In genomic region chr11:21217419-21217818, GRCm38 (mm10) we compare ENCODE assay signal across 16 mouse cellular contexts. TPM values are rescaled to one million over a fixed set of nuclear protein-coding genes. Genes with fewer than 3 reads are reported as not detected.
A peak's percentile ranks its signal among the peaks of the same experiment; 100 is the strongest.
DNase-seq lines count a peak whose midpoint lies in the region; ATAC-seq and TF ChIP-seq lines count a peak whose summit lies in the region.
"Had no signal": no experiment of that assay in that cellular context is flagged by ENCODE, and none has a peak within 500 bp of the region (broad histone marks: within the 10 kb centered on the region; RNA-seq: fewer than 3 reads in every experiment).

No protein-coding gene starts in this region.

- no peak overlapping the region for H3K9ac ChIP-seq in limb, embryonic 15.5 days
- H3K9ac ChIP-seq: embryonic facial prominence, embryonic 15.5 days; midbrain, embryonic 15.5 days; neural tube, embryonic 15.5 days had no signal

- WGBS in limb, embryonic 15.5 days = 81% methylated on average over 3 of the region's 3 CpGs
- WGBS in limb, embryonic 10.5 days = 85% methylated on average over 3 of the region's 3 CpGs

- H3K4me1 ChIP-seq in limb, embryonic 15.5 days = no peaks in the 10 kb centered on the region
- H3K4me1 ChIP-seq in limb, embryonic 10.5 days = no peaks in the 10 kb centered on the region
- H3K4me1 ChIP-seq: embryonic facial prominence, embryonic 15.5 days; midbrain, embryonic 15.5 days; neural tube, embryonic 15.5 days had no signal

- peak; percentile 30; the same call in 1 of the 2 replicates for ATAC-seq in limb, embryonic 15.5 days (ENCODE audit: insufficient number of reproducible peaks, low FRiP score, low TSS enrichment, low read depth)
- ATAC-seq: forebrain, embryonic 16.5 days; hindbrain, embryonic 16.5 days; midbrain, embryonic 15.5 days had no signal

- DNase-seq in cerebellum, postnatal 25 days = peak; percentile 14 to 18
- DNase-seq in cerebellum, adult 11 months = no peak
- DNase-seq in limb, embryonic 10.5 days (ENCODE audit: low spot score) = no peak
- DNase-seq in spleen, adult 12 weeks (ENCODE audit: low spot score) = peak; percentile 30
- DNase-seq in spleen, adult 18-20 months = no peak
- DNase-seq in urinary bladder, postnatal 10 days (ENCODE audit: low spot score) = no peak
- no peak for DNase-seq in gastrocnemius, adult 2 months
- DNase-seq: cerebellum, adult 2 months; layer of hippocampus, postnatal 36 days; right cerebral cortex, postnatal 4 days had no signal

- no peak for TF ChIP-seq CTCF in gastrocnemius, adult 2 months (IDR thresholded peaks at IDR 0.05)

- H3K4me2 ChIP-seq in limb, embryonic 15.5 days = no peak overlapping the region
- H3K4me2 ChIP-seq: embryonic facial prominence, embryonic 15.5 days; midbrain, embryonic 15.5 days; neural tube, embryonic 15.5 days had no signal

- no peaks in the 10 kb centered on the region for H3K9me3 ChIP-seq in limb, embryonic 15.5 days
- H3K9me3 ChIP-seq in limb, embryonic 10.5 days (replicated peaks) = no peaks in the 10 kb centered on the region
- H3K9me3 ChIP-seq: embryonic facial prominence, embryonic 15.5 days; midbrain, embryonic 15.5 days; neural tube, embryonic 15.5 days had no signal

- no peaks in the 10 kb centered on the region for H3K36me3 ChIP-seq in limb, embryonic 15.5 days
- H3K36me3 ChIP-seq in limb, embryonic 10.5 days = no peaks in the 10 kb centered on the region
- H3K36me3 ChIP-seq: embryonic facial prominence, embryonic 15.5 days; midbrain, embryonic 15.5 days; neural tube, embryonic 15.5 days had no signal

- no peaks in the 10 kb centered on the region for H3K27me3 ChIP-seq in limb, embryonic 15.5 days
- H3K27me3 ChIP-seq in limb, embryonic 10.5 days (ENCODE audit: low read depth, poor library complexity, severe bottlenecking) = no peaks in the 10 kb centered on the region
- H3K27me3 ChIP-seq: embryonic facial prominence, embryonic 15.5 days; midbrain, embryonic 15.5 days; neural tube, embryonic 15.5 days had no signal

- intact Hi-C loops in gastrocnemius, adult 2 months (cut with DNase I) = no loop called here

- no peak overlapping the region for H3K4me3 ChIP-seq in limb, embryonic 15.5 days
- H3K4me3 ChIP-seq in limb, embryonic 10.5 days = no peak overlapping the region
- H3K4me3 ChIP-seq in gastrocnemius, adult 2 months = no peak overlapping the region
- H3K4me3 ChIP-seq: embryonic facial prominence, embryonic 15.5 days; midbrain, embryonic 15.5 days; neural tube, embryonic 15.5 days had no signal

- no peak overlapping the region for H3K27ac ChIP-seq in limb, embryonic 15.5 days
- no peak overlapping the region for H3K27ac ChIP-seq in limb, embryonic 10.5 days
- H3K27ac ChIP-seq in gastrocnemius, adult 2 months = no peak overlapping the region
- H3K27ac ChIP-seq: embryonic facial prominence, embryonic 15.5 days; midbrain, embryonic 15.5 days; neural tube, embryonic 15.5 days had no signal

RNA-seq across cellular contexts. Expression of gene Vps54, which starts 21.7 kb away (rescaled TPM):
- polyA plus RNA-seq in limb, embryonic 15.5 days (2015; fragmentation: Nextera tagmentation; extraction: Ambion mirVana) = 9.8 and 12.0 TPM in 2 replicates
- polyA plus RNA-seq in limb, embryonic 10.5 days (2016; fragmentation: Nextera tagmentation; extraction: Ambion mirVana) = 11.2 and 12.4 TPM in 2 replicates
- 10 to 100 TPM; 19.6 to 22.3 TPM for total RNA-seq in gastrocnemius, adult 2 months (2021)

Comparison
In these comparisons a context has a peak if more than half of its experiments do, and no peak if none do; other contexts are left out.
1. DNase-seq: peak in cerebellum, postnatal 25 days (2 of 2) and spleen, adult 12 weeks (single experiment); none in cerebellum, adult 11 months (single experiment), limb, embryonic 10.5 days (single experiment), spleen, adult 18-20 months (0 of 2), urinary bladder, postnatal 10 days (single experiment) and gastrocnemius, adult 2 months (single experiment).